Mouse (Mus musculus) hindbrain, postnatal 0 days (tissue): Measurements from ENCODE around the gene Hjurp. TPM values are rescaled to one million over a fixed set of nuclear protein-coding genes. Genes with fewer than 3 reads are reported as not detected.

Source experiments
- ATAC-seq: fragments of 200-750 bp; cut with Nextera tagmentation; 2 replicates; pipeline ENCODE4 v1.8.0; 2017; ENCODE audit warnings: mild to moderate bottlenecking, moderate TSS enrichment, moderate library complexity
- DNase-seq: peaks from one replicate; pipeline ENCODE4 v3.0.0-alpha.2; 2015; ENCODE audit warnings: low spot score
- H3K27ac ChIP-seq: fragments of 300-500 bp; sonication (generic); 2 replicates; pipeline ENCODE4 v1.5.1; 2014; ENCODE audit warnings: mild to moderate bottlenecking
- H3K27me3 ChIP-seq: fragments of 300-500 bp; sonication (generic); 2 replicates; pipeline ENCODE4 v1.6.1; 2014; ENCODE audit warnings: low read length, mixed read lengths; ENCODE audit not compliant: insufficient read depth
- H3K36me3 ChIP-seq: fragments of 300-500 bp; sonication (generic); 2 replicates; pipeline ENCODE4 v1.6.1; 2014; ENCODE audit warnings: low read length, mixed read lengths; ENCODE audit not compliant: insufficient read depth
- H3K4me1 ChIP-seq: fragments of 300-500 bp; sonication (generic); 2 replicates; pipeline ENCODE4 v1.6.1; 2014; ENCODE audit warnings: antibody characterized with exemption, low read length, mixed read lengths; ENCODE audit not compliant: insufficient read depth
- H3K4me2 ChIP-seq: fragments of 300-500 bp; sonication (generic); 2 replicates; pipeline ENCODE4 v1.6.1; 2014; ENCODE audit warnings: low read depth, mild to moderate bottlenecking, low read length, moderate library complexity, mixed read lengths
- H3K4me3 ChIP-seq: fragments of 300-500 bp; sonication (generic); 2 replicates; pipeline ENCODE4 v1.5.1; 2014; ENCODE audit warnings: low read length
- H3K9ac ChIP-seq: fragments of 300-500 bp; sonication (generic); replicated peaks from 2 replicates; pipeline ENCODE4 v1.6.1; 2014; ENCODE audit warnings: mild to moderate bottlenecking, low read length, moderate library complexity, mixed read lengths
- H3K9me3 ChIP-seq: fragments of 300-500 bp; sonication (generic); 2 replicates; pipeline ENCODE4 v1.6.1; 2016; ENCODE audit warnings: low read length, mixed read lengths
- CTCF ChIP-seq: IDR thresholded peaks from 2 replicates; pipeline ENCODE4 v1.5.1; 2016; ENCODE audit warnings: antibody characterized with exemption, control low read depth, low read depth
- WGBS: fragments of 180-500 bp; shearing (Covaris S2); extraction: QIAGEN DNeasy Blood & Tissue Kit; methylation state at CpG from one replicate; pipeline ENCODE4 v1.1.7; 2014; 5-methylcytosine and 5-hydroxymethylcytosine counted together
- polyA plus RNA-seq: library from polyadenylated mRNA; unstranded; fragments of >200 nt; fragmentation: Nextera tagmentation; extraction: Ambion mirVana; gene quantifications from 2 replicates; pipeline ENCODE4 v1.2.1, GENCODE M21; 2015
- total RNA-seq: library from RNA; depleted of rRNA; stranded (reverse); fragments of >200 nt; gene quantifications from 2 replicates; pipeline ENCODE4 v1.2.3, GENCODE M21; 2014

The Hjurp gene
- total and polyA plus RNA-seq, 2 experiments from 2014 or later: 47.2 to 86.3 TPM

- Histone ChIP-seq H3K36me3 (peaks cover 16% of the 10 kb centered on the region; the same call in 1 of the 2 replicates), H3K4me1 (no peaks in the 10 kb centered on the region), H3K9ac (no peak overlapping the region), H3K4me3 (no peak overlapping the region), H3K9me3 (peaks cover 39% of the 10 kb centered on the region), H3K27me3 (no peaks in the 10 kb centered on the region), H3K4me2 (no peak overlapping the region), H3K27ac (no peak overlapping the region)
- no peak for DNase-seq
- WGBS: 80% methylated on average over 10 of the region's 10 CpGs
- no peak for ATAC-seq
- TF ChIP-seq CTCF: no peak
Measured at GRCm38 (mm10) chr1:88256886-88257663, 20.4 kb downstream of the Hjurp start.

DNA sequence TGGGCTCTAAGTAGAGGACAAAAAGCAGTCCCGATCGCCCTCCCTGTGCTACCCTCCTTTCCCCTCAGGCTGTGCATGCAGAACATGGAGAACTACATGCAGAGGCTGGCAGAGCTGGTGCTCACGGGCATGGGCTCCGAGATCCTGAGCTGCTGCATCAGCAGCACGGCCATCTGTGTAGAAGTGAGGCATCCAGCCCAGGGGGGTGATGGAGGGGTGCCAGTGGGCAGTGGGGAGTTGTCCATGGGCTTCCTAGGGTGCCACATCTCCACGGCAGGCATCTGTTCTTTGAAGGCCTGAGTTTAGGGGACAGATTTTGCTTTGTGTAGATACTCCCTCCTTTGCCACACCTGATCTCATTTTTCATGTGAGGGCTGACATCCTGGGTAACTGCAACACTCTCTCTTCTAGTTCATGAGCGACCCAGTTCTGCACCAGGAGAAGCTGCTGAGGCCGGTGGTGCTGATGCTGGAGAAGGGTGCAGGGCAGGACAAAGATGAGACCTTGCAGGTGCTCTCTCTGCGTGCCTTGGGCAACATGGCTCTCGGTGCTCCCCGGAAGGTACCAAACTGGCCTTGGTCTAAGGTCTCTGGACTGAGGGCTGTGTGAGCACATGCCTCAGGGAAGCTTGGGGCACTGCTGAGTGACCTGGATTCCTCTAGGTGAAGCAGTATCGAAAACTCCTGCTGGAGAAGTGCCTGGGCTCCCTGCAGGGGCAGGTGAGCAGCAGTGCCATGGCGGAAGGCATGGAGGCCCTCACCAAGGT, 21.3 kb downstream of the Hjurp start:
- no peak for TF ChIP-seq CTCF
- no peak overlapping the region for H3K27ac ChIP-seq
- peaks cover 41% of the 10 kb centered on the region for H3K9me3 ChIP-seq
- H3K4me1 ChIP-seq: no peaks in the 10 kb centered on the region
- no peak overlapping the region for H3K4me3 ChIP-seq
- WGBS: 77% methylated on average over 13 of the region's 13 CpGs
- DNase-seq (no peak), ATAC-seq (no peak)
- peaks cover 7% of the 10 kb centered on the region; the same call in 1 of the 2 replicates for H3K36me3 ChIP-seq
- H3K4me2 ChIP-seq: no peak overlapping the region
- no peak overlapping the region for H3K9ac ChIP-seq
- no peaks in the 10 kb centered on the region for H3K27me3 ChIP-seq

- TF ChIP-seq CTCF: no peak
- ATAC-seq: no peak
- no peaks in the 10 kb centered on the region for H3K27me3 ChIP-seq
Measured at GRCm38 (mm10) chr1:88255466-88255857, 22.0 kb downstream of the Hjurp start.

GRCm38 (mm10) chr1:88254793-88255465, 22.5 kb downstream of the Hjurp start:
- H3K27ac ChIP-seq: no peak overlapping the region
- no peaks in the 10 kb centered on the region for H3K36me3 ChIP-seq
- no peaks in the 10 kb centered on the region for H3K4me1 ChIP-seq
- no peak overlapping the region for H3K4me2 ChIP-seq
- DNase-seq (peak; percentile 71), ATAC-seq (peak; percentile 15; the same call in 1 of the 2 replicates)
- H3K4me3 ChIP-seq: no peak overlapping the region
- 85% methylated on average over 12 of the region's 12 CpGs for WGBS
- no peaks in the 10 kb centered on the region for H3K27me3 ChIP-seq
- H3K9me3 ChIP-seq: peaks cover 54% of the 10 kb centered on the region
- H3K9ac ChIP-seq: no peak overlapping the region
- no peak for TF ChIP-seq CTCF

More at GRCm38 (mm10) chr1:88255466-88255857, 22.0 kb downstream of the Hjurp start:
- Histone ChIP-seq H3K27ac (no peak overlapping the region), H3K4me2 (no peak overlapping the region), H3K9ac (no peak overlapping the region), H3K4me1 (no peaks in the 10 kb centered on the region), H3K36me3 (0 out of 2 replicates have a peak, but pooled peaks cover under 1% of the 10 kb centered on the region), H3K9me3 (peaks cover 48% of the 10 kb centered on the region), H3K4me3 (no peak overlapping the region)
- 56% methylated on average over 2 of the region's 2 CpGs for WGBS
- DNase-seq: no peak

- DNase-seq: no peak
- H3K4me3 ChIP-seq: no peak overlapping the region
Measured at GRCm38 (mm10) chr1:88253540-88253939, 23.9 kb downstream of the Hjurp start.

GRCm38 (mm10) chr1:88253106-88253505, 24.3 kb downstream of the Hjurp start:
- ATAC-seq: no peak
- no peaks in the 10 kb centered on the region for H3K4me1 ChIP-seq
- no peaks in the 10 kb centered on the region for H3K27me3 ChIP-seq
- peaks cover 72% of the 10 kb centered on the region for H3K9me3 ChIP-seq
- H3K36me3 ChIP-seq: no peaks in the 10 kb centered on the region
- no peak for DNase-seq
- no peak overlapping the region for H3K4me2 ChIP-seq
- 75% methylated on average over 8 of the region's 8 CpGs for WGBS
- no peak overlapping the region for H3K9ac ChIP-seq
- TF ChIP-seq CTCF: no peak
- H3K4me3 ChIP-seq: no peak overlapping the region
- H3K27ac ChIP-seq: no peak overlapping the region

More at GRCm38 (mm10) chr1:88253540-88253939, 23.9 kb downstream of the Hjurp start:
- no peak overlapping the region for H3K9ac ChIP-seq
- H3K4me1 ChIP-seq: no peaks in the 10 kb centered on the region
- no peak overlapping the region for H3K4me2 ChIP-seq
- no peaks in the 10 kb centered on the region for H3K36me3 ChIP-seq
- H3K27me3 ChIP-seq: no peaks in the 10 kb centered on the region
- 74% methylated on average over 6 of the region's 6 CpGs for WGBS
- no peak for ATAC-seq
- no peak overlapping the region for H3K27ac ChIP-seq
- peaks cover 68% of the 10 kb centered on the region for H3K9me3 ChIP-seq
- TF ChIP-seq CTCF: no peak
